Mouse (Mus musculus) forebrain, embryonic 16.5 days (tissue): ENCODE measurements at regions not wholly inside any gene's neighbourhood (a gene's known extent, or its start where the extent isn't known, plus 50 kb on each side); places are given as distances from the start of the nearest gene placed in this dataset.

Experiments
- ATAC-seq: fragments of 200-750 bp; cut with Nextera tagmentation; 2 replicates; pipeline ENCODE4 v1.8.0; 2017; ENCODE audit warnings: mild to moderate bottlenecking, moderate library complexity
- H3K27ac ChIP-seq: fragments of 300-500 bp; sonication (generic); 2 replicates; pipeline ENCODE4 v1.5.1; 2014; ENCODE audit warnings: low read length, control low read depth
- H3K27me3 ChIP-seq: fragments of 300-500 bp; sonication (generic); replicated peaks from 2 replicates; pipeline ENCODE4 v1.6.1; 2014; ENCODE audit warnings: low read length; ENCODE audit not compliant: control insufficient read depth, insufficient read depth
- H3K36me3 ChIP-seq: fragments of 300-500 bp; sonication (generic); 2 replicates; pipeline ENCODE4 v1.6.1; 2014; ENCODE audit not compliant: control insufficient read depth, insufficient read depth
- H3K4me1 ChIP-seq: fragments of 300-500 bp; sonication (generic); replicated peaks from 2 replicates; pipeline ENCODE4 v1.6.1; 2014; ENCODE audit warnings: low read length; ENCODE audit not compliant: control insufficient read depth, insufficient read depth
- H3K4me2 ChIP-seq: fragments of 300-500 bp; sonication (generic); 2 replicates; pipeline ENCODE4 v1.6.1; 2014; ENCODE audit warnings: mild to moderate bottlenecking, low read length, control low read depth
- H3K4me3 ChIP-seq: fragments of 300-500 bp; sonication (generic); replicated peaks from 2 replicates; pipeline ENCODE4 v1.5.1; 2014; ENCODE audit warnings: mild to moderate bottlenecking, low read length, control low read depth
- H3K9ac ChIP-seq: fragments of 300-500 bp; sonication (generic); replicated peaks from 2 replicates; pipeline ENCODE4 v1.6.1; 2014; ENCODE audit warnings: low read depth, low read length, control low read depth
- H3K9me3 ChIP-seq: fragments of 300-500 bp; sonication (generic); 2 replicates; pipeline ENCODE4 v1.6.1; 2016; ENCODE audit warnings: low read length; ENCODE audit not compliant: control insufficient read depth
- WGBS: fragments of 180-500 bp; shearing (Covaris S2); extraction: QIAGEN DNeasy Blood & Tissue Kit; methylation state at CpG from one replicate; pipeline ENCODE4 v1.1.7; 2014; 5-methylcytosine and 5-hydroxymethylcytosine counted together

- Histone ChIP-seq H3K4me1 (no peaks in the 10 kb centered on the region), H3K27me3 (no peaks in the 10 kb centered on the region), H3K4me3 (no peak overlapping the region), H3K9me3 (no peaks in the 10 kb centered on the region), H3K9ac (no peak overlapping the region), H3K4me2 (no peak overlapping the region), H3K36me3 (no peaks in the 10 kb centered on the region), H3K27ac (no peak overlapping the region)
- no peak for ATAC-seq
- WGBS, result 14% methylated on average over 3 of the region's 3 CpGs
Measured at GRCm38 (mm10) chr1:61331906-61332305, 306.7 kb upstream of the Pard3b start.

DNA sequence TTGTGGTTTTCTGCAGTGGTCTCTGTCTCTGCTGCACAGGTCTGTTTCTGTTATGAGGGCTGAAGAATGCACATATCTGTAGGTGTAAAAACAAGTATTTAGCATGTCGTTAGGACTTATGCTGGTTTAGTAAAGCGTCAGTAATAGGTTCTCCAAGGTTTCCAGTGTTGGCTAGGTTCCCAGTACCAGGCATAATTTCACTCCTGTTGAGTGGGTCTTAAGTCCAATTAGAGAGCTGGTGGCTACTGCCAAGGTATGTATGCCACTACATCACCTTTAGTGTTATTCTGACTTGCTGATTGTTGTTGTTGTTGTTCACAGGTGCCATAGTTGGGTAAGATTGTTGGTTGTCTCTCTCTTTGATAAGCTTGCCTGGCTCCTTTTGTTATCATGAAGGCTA lies 302.3 kb upstream of the Pard3b start:
- H3K4me3 ChIP-seq, result no peak overlapping the region
- H3K36me3 ChIP-seq, result no peaks in the 10 kb centered on the region
- no peaks in the 10 kb centered on the region for H3K4me1 ChIP-seq
- no peak overlapping the region for H3K9ac ChIP-seq
- no peaks in the 10 kb centered on the region for H3K27me3 ChIP-seq
- 21% methylated on average over 2 of the region's 2 CpGs for WGBS
- H3K9me3 ChIP-seq, result no peaks in the 10 kb centered on the region
- no peak for ATAC-seq
- H3K27ac ChIP-seq, result no peak overlapping the region
- H3K4me2 ChIP-seq, result no peak overlapping the region

DNA sequence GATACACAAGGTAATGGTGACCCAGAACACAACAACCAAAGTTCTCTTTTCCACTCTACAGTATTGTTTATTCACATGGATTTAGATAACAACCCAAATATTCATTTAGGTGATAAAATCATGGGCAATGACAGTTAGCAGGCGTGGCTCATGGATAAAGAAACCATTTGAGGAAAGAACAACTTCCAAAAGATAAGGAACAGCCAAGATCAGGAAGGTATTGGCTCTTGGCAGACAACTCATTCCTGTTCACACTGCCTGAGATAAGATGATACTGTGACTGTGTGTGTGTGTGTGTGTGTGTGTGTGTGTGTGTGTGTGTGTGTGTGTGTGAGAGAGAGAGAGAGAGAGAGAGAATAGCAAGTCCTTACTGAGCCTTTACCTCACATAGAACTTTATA lies 285.7 kb upstream of the Pard3b start:
- Histone ChIP-seq H3K36me3 (no peaks in the 10 kb centered on the region), H3K4me3 (no peak overlapping the region), H3K27me3 (no peaks in the 10 kb centered on the region), H3K9ac (no peak overlapping the region), H3K4me2 (no peak overlapping the region), H3K9me3 (no peaks in the 10 kb centered on the region), H3K27ac (no peak overlapping the region), H3K4me1 (no peaks in the 10 kb centered on the region)
- no peak for ATAC-seq
- 85% methylated on average over 1 of the region's 1 CpGs for WGBS

DNA sequence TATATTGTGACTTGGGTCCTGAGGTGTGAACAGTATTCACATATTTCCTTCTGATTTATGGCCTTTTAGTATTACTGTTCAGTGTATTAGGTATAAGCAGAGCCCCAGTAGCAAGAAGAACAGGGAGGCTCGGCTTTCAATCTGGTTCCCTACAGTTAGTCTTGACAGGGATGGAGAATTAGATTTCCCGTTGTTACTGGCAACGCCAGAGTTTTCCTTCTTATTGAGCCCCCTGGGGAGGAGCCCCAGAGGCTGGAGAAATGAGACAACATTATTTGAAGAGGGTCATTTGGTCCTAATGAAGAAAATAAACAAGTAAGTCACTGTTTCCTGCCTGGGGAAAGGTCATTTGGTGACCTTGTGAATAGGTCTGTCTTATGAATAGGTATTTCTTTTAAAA lies 285.1 kb upstream of the Pard3b start:
- Histone ChIP-seq H3K4me1 (peaks cover under 1% of the 10 kb centered on the region; the same call in 1 of the 2 replicates), H3K9ac (no peak overlapping the region)
- 10% methylated on average over 3 of the region's 3 CpGs for WGBS

DNA sequence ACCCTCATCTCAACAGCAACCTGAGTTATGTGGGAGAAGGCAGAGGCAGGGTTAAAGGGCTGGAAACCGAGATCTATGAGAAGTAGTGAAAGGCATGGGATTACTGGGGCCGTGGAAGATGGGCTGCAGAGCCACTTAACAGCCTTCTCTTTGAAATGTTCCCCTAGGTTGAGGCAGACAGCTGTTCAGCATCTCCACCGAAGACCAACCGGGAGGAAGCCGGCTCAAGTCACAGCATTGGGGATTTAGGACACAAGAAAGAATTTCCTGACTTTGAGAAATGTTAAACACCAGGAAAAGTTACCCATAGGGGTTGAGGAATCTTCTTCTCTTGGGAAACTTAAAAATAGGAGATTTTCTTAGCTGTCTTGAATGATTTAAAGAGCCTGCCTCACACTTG lies 283.4 kb upstream of the Pard3b start:
- Histone ChIP-seq H3K4me1 (peaks cover 10% of the 10 kb centered on the region), H3K27ac (no peak overlapping the region), H3K4me2 (no peak overlapping the region), H3K9ac (no peak overlapping the region), H3K36me3 (no peaks in the 10 kb centered on the region), H3K27me3 (no peaks in the 10 kb centered on the region), H3K9me3 (no peaks in the 10 kb centered on the region), H3K4me3 (no peak overlapping the region)
- 76% methylated on average over 5 of the region's 5 CpGs for WGBS
- ATAC-seq, result no peak

More for the DNA sequence above, 285.1 kb upstream of the Pard3b start:
- Histone ChIP-seq H3K27me3 (no peaks in the 10 kb centered on the region), H3K4me3 (no peak overlapping the region), H3K9me3 (no peaks in the 10 kb centered on the region), H3K27ac (no peak overlapping the region), H3K4me2 (no peak overlapping the region), H3K36me3 (no peaks in the 10 kb centered on the region)
- no peak for ATAC-seq

- Histone ChIP-seq H3K9me3 (no peaks in the 10 kb centered on the region), H3K27ac (no peak overlapping the region), H3K4me2 (peak overlapping the region; percentile 6; the same call in 1 of the 2 replicates), H3K4me3 (no peak overlapping the region), H3K27me3 (no peaks in the 10 kb centered on the region), H3K9ac (no peak overlapping the region), H3K36me3 (no peaks in the 10 kb centered on the region), H3K4me1 (peaks cover 10% of the 10 kb centered on the region)
- WGBS, result 39% methylated on average over 19 of the region's 19 CpGs
- ATAC-seq, result peak; percentile 79
Measured at GRCm38 (mm10) chr1:61359011-61359930, 279.4 kb upstream of the Pard3b start.

- Histone ChIP-seq H3K27me3 (no peaks in the 10 kb centered on the region), H3K4me2 (no peak overlapping the region), H3K9ac (no peak overlapping the region), H3K4me3 (no peak overlapping the region), H3K4me1 (no peaks in the 10 kb centered on the region), H3K36me3 (no peaks in the 10 kb centered on the region), H3K27ac (no peak overlapping the region), H3K9me3 (no peaks in the 10 kb centered on the region; the same call in 1 of the 2 replicates)
- WGBS, result 59% methylated on average over 4 of the region's 4 CpGs
- ATAC-seq, result no peak
Measured at GRCm38 (mm10) chr1:61372581-61372980, 266.0 kb upstream of the Pard3b start.

DNA sequence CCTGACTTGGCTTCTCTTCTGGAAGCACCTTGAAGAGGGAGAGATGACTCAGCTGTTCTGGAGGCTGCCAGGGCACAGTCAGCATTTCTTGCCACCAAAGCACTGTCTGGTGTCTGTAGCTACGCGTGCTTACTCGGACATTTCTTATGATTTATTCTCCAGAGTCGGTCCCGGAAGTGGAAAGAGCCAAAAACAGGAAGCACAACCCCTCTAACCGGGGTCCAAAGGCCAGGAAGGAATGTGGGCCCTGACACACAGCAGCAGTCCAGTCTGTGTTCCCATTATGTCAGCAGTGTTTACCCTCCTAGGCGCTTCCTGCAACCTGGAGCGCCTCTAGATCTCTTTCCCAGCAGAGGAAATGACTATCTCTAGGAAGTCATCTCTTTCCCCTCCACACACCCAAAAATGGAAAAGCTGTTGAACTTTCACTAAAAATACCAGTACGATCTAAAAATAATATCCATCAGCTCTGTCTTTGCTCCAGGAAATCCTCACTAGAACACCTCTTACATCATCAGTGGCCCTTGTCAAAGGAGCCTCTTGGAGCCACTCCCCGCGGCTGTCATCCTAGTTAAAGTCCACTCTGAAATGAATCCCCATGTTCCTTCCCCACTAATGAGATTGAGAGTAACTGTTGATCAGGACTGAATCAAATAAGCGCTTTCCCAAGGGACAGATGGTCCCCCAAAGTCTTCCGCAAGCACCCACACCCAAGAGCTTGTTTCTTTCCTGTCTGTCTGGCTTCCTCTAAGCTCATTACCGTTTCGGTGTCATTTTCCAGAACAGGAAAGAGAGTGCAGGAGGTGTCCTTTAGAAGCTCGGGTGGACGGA lies 264.7 kb upstream of the Pard3b start:
- Histone ChIP-seq H3K4me1 (no peaks in the 10 kb centered on the region), H3K27ac (no peak overlapping the region), H3K4me3 (no peak overlapping the region), H3K27me3 (no peaks in the 10 kb centered on the region), H3K36me3 (no peaks in the 10 kb centered on the region), H3K9ac (no peak overlapping the region), H3K9me3 (no peaks in the 10 kb centered on the region; the same call in 1 of the 2 replicates), H3K4me2 (no peak overlapping the region)
- WGBS, result 75% methylated on average over 17 of the region's 17 CpGs
- no peak for ATAC-seq

GRCm38 (mm10) chr1:61376417-61376816 lies 262.2 kb upstream of the Pard3b start:
- Histone ChIP-seq H3K36me3 (no peaks in the 10 kb centered on the region), H3K9ac (no peak overlapping the region), H3K4me2 (no peak overlapping the region), H3K4me1 (peaks cover 11% of the 10 kb centered on the region), H3K9me3 (no peaks in the 10 kb centered on the region), H3K4me3 (no peak overlapping the region), H3K27ac (no peak overlapping the region), H3K27me3 (no peaks in the 10 kb centered on the region)
- WGBS, result 69% methylated on average over 4 of the region's 4 CpGs
- ATAC-seq, result no peak
